Mouse (Mus musculus) cerebellum, adult 2 months (tissue): ENCODE measurements at regions not wholly inside any gene's neighbourhood (a gene's known extent, or its start where the extent isn't known, plus 50 kb on each side); places are given as distances from the start of the nearest gene placed in this dataset.

ENCODE experiments used
- CTCF ChIP-seq: fragments of 200-500 bp; IDR thresholded peaks from 2 replicates; pipeline ENCODE4 v1.5.1; 2011; ENCODE audit warnings: low read depth, mild to moderate bottlenecking, control low read depth, low read length, moderate library complexity, borderline replicate concordance; ENCODE audit not compliant: insufficient read depth
- POLR2A ChIP-seq: fragments of 200-500 bp; IDR thresholded peaks from 2 replicates; pipeline ENCODE4 v1.6.1; 2011; ENCODE audit warnings: low read length, control low read depth, borderline replicate concordance; ENCODE audit not compliant: insufficient read depth

- TF ChIP-seq CTCF: no peak
- no peak for TF ChIP-seq POLR2A
These were observed 81.0 kb upstream of the Bet1 start for GRCm38 (mm10) chr6:4167757-4168156.
